Mouse (Mus musculus): ENCODE results near the gene Dtx4. TPM values are rescaled to one million over a fixed set of nuclear protein-coding genes. Genes with fewer than 3 reads are reported as not detected.
A peak's percentile ranks its signal among the peaks of the same experiment; 100 is the strongest.

Dtx4 gene
- total and polyA plus RNA-seq, 3 experiments: 16.4 to 30.5 (median 21.2) TPM

GRCm38 (mm10) chr19:12473201-12473641 is 28.0 kb downstream of the Dtx4 start:
- Histone ChIP-seq H3K4me3 (replicated peaks in 1 of 3; ENCODE audit: low read depth in 2 of 3, low read length in 2 of 3, poor library complexity in 1 of 3) (no peak overlapping the region), H3K36me3 (replicated peaks in 1 of 2; ENCODE audit: control insufficient read depth in 1 of 2, insufficient read depth in 1 of 2, low read length in 1 of 2) (peaks cover 25 to 74% of the 10 kb centered on the region in 2 experiments), H3K4me1 (ENCODE audit: control insufficient read depth in 1 of 2, insufficient read depth in 2 of 2) (peaks cover 35 to 98% of the 10 kb centered on the region in 2 experiments), H3K9me3 (replicated peaks; ENCODE audit: low read length) (no peaks in the 10 kb centered on the region), H3K27me3 (replicated peaks) (no peaks in the 10 kb centered on the region), H3K27ac (ENCODE audit: insufficient read depth, low read depth) (peak overlapping the region; percentile 74), H3K9ac (ENCODE audit: insufficient read depth, low read depth) (0 out of 2 replicates have a peak overlapping the region, but pooled peaks have one; percentile 3), H3K4me2 (ENCODE audit: insufficient read depth, low read depth, poor library complexity, severe bottlenecking) (peak overlapping the region; percentile 30), H3K79me2 (replicated peaks; ENCODE audit: control insufficient read depth, extremely low read depth, insufficient read depth, poor library complexity, severe bottlenecking) (no peaks in the 10 kb centered on the region)
- no peak for DNase-seq (ENCODE audit: extremely low read depth)
- TF ChIP-seq EP300 (IDR thresholded peaks at IDR 0.05; ENCODE audit: low read length): peak; percentile 80
- no peak for TF ChIP-seq USF2 (conservative IDR thresholded peaks at IDR 0.05; ENCODE audit: low read depth, low read length)
- TF ChIP-seq NRF1 (IDR thresholded peaks at IDR 0.05; ENCODE audit: low read depth, low read length): no peak
- no peak for TF ChIP-seq GABPA (IDR thresholded peaks at IDR 0.05; ENCODE audit: insufficient replicate concordance, low read depth, low read length)
- peak; percentile 35; the same call in 1 of the 2 replicates for TF ChIP-seq MEF2A (IDR thresholded peaks at IDR 0.05; ENCODE audit: borderline replicate concordance, low read depth, low read length)
- TF ChIP-seq MAFK (IDR thresholded peaks at IDR 0.05; ENCODE audit: insufficient replicate concordance, low read length): 0 out of 2 replicates have a peak, but pooled peaks have one; percentile 21
- no peak for TF ChIP-seq ZKSCAN1 (IDR thresholded peaks at IDR 0.05; ENCODE audit: borderline replicate concordance, low read depth, low read length)
- peak; percentile 43; the same call in 1 of the 2 replicates for TF ChIP-seq IRF4 (IDR thresholded peaks at IDR 0.05; ENCODE audit: low read depth, low read length)
- TF ChIP-seq JUN (IDR thresholded peaks at IDR 0.05; ENCODE audit: insufficient read depth, low read depth, low read length): no peak
- no peak for TF ChIP-seq MXI1 (IDR thresholded peaks at IDR 0.05; ENCODE audit: low read depth, low read length)
- no peak for TF ChIP-seq HCFC1 (IDR thresholded peaks at IDR 0.05; ENCODE audit: low read depth, low read length)
- no peak for TF ChIP-seq RAD21 (IDR thresholded peaks at IDR 0.05; ENCODE audit: low read depth, low read length)
- no peak for TF ChIP-seq POLR2A (IDR thresholded peaks at IDR 0.05; ENCODE audit: low read depth, low read length)
- TF ChIP-seq TBP (conservative IDR thresholded peaks at IDR 0.05; ENCODE audit: low read depth, low read length): no peak
- TF ChIP-seq SMC3 (IDR thresholded peaks at IDR 0.05; ENCODE audit: low read depth, low read length): no peak
- peak; percentile 46 for TF ChIP-seq USF1 (IDR thresholded peaks at IDR 0.05; ENCODE audit: low read depth, low read length)
- no peak for TF ChIP-seq PAX5 (IDR thresholded peaks at IDR 0.05; ENCODE audit: low read length)
- TF ChIP-seq KAT2A (IDR thresholded peaks at IDR 0.05; ENCODE audit: insufficient replicate concordance, low read length): 0 out of 2 replicates have a peak, but pooled peaks have one; percentile 16
- TF ChIP-seq POLR2AphosphoS2 (IDR thresholded peaks at IDR 0.05; ENCODE audit: low read depth, low read length): no peak
- TF ChIP-seq CTCF (conservative IDR thresholded peaks at IDR 0.05 in 1 of 2, IDR thresholded peaks at IDR 0.05 in 1 of 2; ENCODE audit: low read depth in 2 of 2, low read length in 2 of 2): no peak
- TF ChIP-seq ZMIZ1 (IDR thresholded peaks at IDR 0.05; ENCODE audit: low read depth, low read length): no peak
- 0 out of 2 replicates have a peak, but pooled peaks have one; percentile 32 for TF ChIP-seq MYC (IDR thresholded peaks at IDR 0.05; ENCODE audit: low read depth, low read length)
- no peak for TF ChIP-seq RCOR1 (conservative IDR thresholded peaks at IDR 0.05; ENCODE audit: low read depth, low read length)
- TF ChIP-seq ZNF384 (IDR thresholded peaks at IDR 0.05; ENCODE audit: low read depth, low read length): peak; percentile 94
- TF ChIP-seq CHD2 (IDR thresholded peaks at IDR 0.05; ENCODE audit: low read length): no peak; the same call in 1 of the 2 replicates
- no peak for TF ChIP-seq ZC3H11A (IDR thresholded peaks at IDR 0.05; ENCODE audit: low read depth, low read length)
- TF ChIP-seq NELFE (IDR thresholded peaks at IDR 0.05; ENCODE audit: low read depth, low read length): no peak
- no peak for TF ChIP-seq SIN3A (IDR thresholded peaks at IDR 0.05; ENCODE audit: low read length)
- TF ChIP-seq BHLHE40 (IDR thresholded peaks at IDR 0.05; ENCODE audit: low read depth, low read length): peak; percentile 80
- TF ChIP-seq UBTF (IDR thresholded peaks at IDR 0.05; ENCODE audit: low read depth, low read length): no peak
- TF ChIP-seq ETS1 (conservative IDR thresholded peaks at IDR 0.05; ENCODE audit: low read depth, low read length): peak; percentile 79; the same call in 1 of the 2 replicates
- no peak for TF ChIP-seq JUND (conservative IDR thresholded peaks at IDR 0.05; ENCODE audit: low read depth, low read length)
- TF ChIP-seq MAX (IDR thresholded peaks at IDR 0.05; ENCODE audit: low read length): 0 out of 2 replicates have a peak, but pooled peaks have one; percentile 49
- TF ChIP-seq MAZ (IDR thresholded peaks at IDR 0.05; ENCODE audit: low read depth, low read length): no peak
- no peak for TF ChIP-seq ELF1 (IDR thresholded peaks at IDR 0.05; ENCODE audit: low read depth, low read length)
- TF ChIP-seq CHD1 (IDR thresholded peaks at IDR 0.05; ENCODE audit: low read depth, low read length): 0 out of 2 replicates have a peak, but pooled peaks have one; percentile 27
- no peak for TF ChIP-seq E2F4 (IDR thresholded peaks at IDR 0.05; ENCODE audit: insufficient replicate concordance, low read depth, low read length)
- TF ChIP-seq TCF12 (IDR thresholded peaks at IDR 0.05; ENCODE audit: low read depth, low read length): peak; percentile 54; the same call in 1 of the 2 replicates
- dilution Hi-C loops (cut with MboI; ENCODE audit: extremely low pct_ligation_motif_present, extremely low pct_unique_long_range_greater_than_20kb, low sequenced_read_pairs) (no loop called here), in situ Hi-C loops (cut with MboI; ENCODE audit: low pct_ligation_motif_present, low pct_unique_long_range_greater_than_20kb, low sequenced_read_pairs) (no loop called here)

All from CH12.LX (cell line).